Mouse (Mus musculus) myocyte (in vitro differentiated cells): ENCODE measurements around the gene Ephb3. TPM values are rescaled to one million over a fixed set of nuclear protein-coding genes. Genes with fewer than 3 reads are reported as not detected.

ENCODE experiments used
- H3K27me3 ChIP-seq: one replicate; pipeline ENCODE4 v1.6.1; 2011; ENCODE audit not compliant: control insufficient read depth, insufficient read depth, insufficient read length
- H3K36me3 ChIP-seq: one replicate; pipeline ENCODE4 v1.6.1; 2011; ENCODE audit not compliant: control insufficient read depth, insufficient read depth
- H3K4me2 ChIP-seq: one replicate; pipeline ENCODE4 v1.6.1; 2011; ENCODE audit warnings: low read depth, control low read depth
- H3K4me3 ChIP-seq: one replicate; pipeline ENCODE4 v1.5.1; 2011; ENCODE audit warnings: mild to moderate bottlenecking, control low read depth, moderate library complexity
- H3K79me2 ChIP-seq: one replicate; pipeline ENCODE4 v1.6.1; 2011; ENCODE audit not compliant: control insufficient read depth, insufficient read depth
- H3ac ChIP-seq: one replicate; pipeline ENCODE4 v1.6.1; 2011; ENCODE audit not compliant: control insufficient read depth, insufficient read length
- CEBPB ChIP-seq: IDR thresholded peaks from 2 replicates; pipeline ENCODE4 v1.6.1; 2011; ENCODE audit warnings: mild to moderate bottlenecking, moderate library complexity; ENCODE audit not compliant: poor library complexity, insufficient read depth, severe bottlenecking
- E2F4 ChIP-seq: IDR thresholded peaks from one replicate; pipeline ENCODE4 v1.6.1; 2011; ENCODE audit warnings: mild to moderate bottlenecking, control low read depth, moderate library complexity; ENCODE audit not compliant: insufficient read depth
- MAX ChIP-seq: IDR thresholded peaks from one replicate; pipeline ENCODE4 v1.6.1; 2011; ENCODE audit warnings: low read depth, mild to moderate bottlenecking, control low read depth
- MYOD1 ChIP-seq, 3 experiments: IDR thresholded peaks; one replicate each; pipeline ENCODE4 v1.6.1; 2011; ENCODE audit warnings: control low read depth in 2 of 3, low read depth in 2 of 3, mild to moderate bottlenecking in 2 of 3, moderate library complexity in 1 of 3; ENCODE audit not compliant: insufficient read length in 2 of 3, control insufficient read depth in 1 of 3
- MYOG ChIP-seq, 3 experiments: IDR thresholded peaks; one replicate each; pipeline ENCODE4 v1.6.1; 2011; ENCODE audit warnings: control low read depth in 2 of 3, low read depth in 2 of 3, mild to moderate bottlenecking in 2 of 3; ENCODE audit not compliant: insufficient read length in 2 of 3, control insufficient read depth in 1 of 3, insufficient read depth in 1 of 3
- POLR2A ChIP-seq: IDR thresholded peaks from one replicate; pipeline ENCODE4 v1.6.1; 2011; ENCODE audit warnings: low read depth, mild to moderate bottlenecking, control low read depth, moderate library complexity; ENCODE audit not compliant: insufficient read length
- POLR2AphosphoS2 ChIP-seq: IDR thresholded peaks from one replicate; pipeline ENCODE4 v1.6.1; 2011; ENCODE audit warnings: low read depth, control low read depth; ENCODE audit not compliant: insufficient read length
- REST ChIP-seq: IDR thresholded peaks from one replicate; pipeline ENCODE4 v1.6.1; 2011; ENCODE audit warnings: mild to moderate bottlenecking, control low read depth, moderate library complexity; ENCODE audit not compliant: insufficient read depth, insufficient read length
- SRF ChIP-seq: IDR thresholded peaks from one replicate; pipeline ENCODE4 v1.6.1; 2011; ENCODE audit warnings: low read depth; ENCODE audit not compliant: control insufficient read depth, insufficient read length
- TCF12 ChIP-seq: IDR thresholded peaks from one replicate; pipeline ENCODE4 v1.6.1; 2011; ENCODE audit warnings: mild to moderate bottlenecking, control low read depth; ENCODE audit not compliant: poor library complexity, insufficient read depth, severe bottlenecking
- TCF3 ChIP-seq: IDR thresholded peaks from one replicate; pipeline ENCODE4 v1.6.1; 2011; ENCODE audit warnings: low read depth, control low read depth; ENCODE audit not compliant: insufficient read length
- USF1 ChIP-seq: IDR thresholded peaks from one replicate; pipeline ENCODE4 v1.6.1; 2011; ENCODE audit warnings: low read depth, mild to moderate bottlenecking, control low read depth, moderate library complexity
- polyA plus RNA-seq: library from polyadenylated mRNA; unstranded; fragments of >200 nt; fragmentation: generic; extraction: Trizol; gene quantifications from one replicate; pipeline ENCODE4 v1.2.1, GENCODE M21; 2012; ENCODE audit warnings: missing spikeins

Gene Ephb3
- polyA plus RNA-seq, 1 experiment = 30.6 TPM

DNA sequence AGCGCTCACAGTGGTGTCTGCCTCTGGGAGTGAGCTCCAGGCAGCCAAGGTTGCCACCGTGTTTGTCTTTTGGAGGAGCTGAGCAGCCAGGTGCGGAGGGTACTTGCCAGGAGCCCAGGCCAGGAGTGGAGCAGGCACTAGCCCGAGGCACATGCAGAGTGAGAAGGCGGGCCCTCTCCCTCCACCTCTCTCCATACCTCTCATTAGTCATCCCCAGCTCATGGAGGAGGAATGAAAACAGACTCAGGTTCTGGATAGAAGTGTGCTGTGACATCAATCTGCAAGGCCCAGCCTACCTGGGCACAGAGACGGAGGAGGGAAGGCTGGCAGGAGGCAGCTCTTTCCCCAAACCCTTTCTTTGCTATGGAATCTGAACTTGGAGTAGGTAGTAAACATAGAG is 22.1 kb downstream of the Ephb3 start:
- H3ac ChIP-seq = no peak overlapping the region
- peaks cover 5% of the 10 kb centered on the region for H3K36me3 ChIP-seq
- H3K79me2 ChIP-seq = no peaks in the 10 kb centered on the region
- TF ChIP-seq TCF3 (no peak), MAX (no peak), E2F4 (no peak), REST (no peak), MYOG (IDR thresholded peaks at IDR 0.05; ENCODE audit: control insufficient read depth in 1 of 3, insufficient read depth in 1 of 3, insufficient read length in 2 of 3, low read depth in 2 of 3) (no peak), POLR2AphosphoS2 (no peak), USF1 (no peak), SRF (no peak), CEBPB (no peak), TCF12 (no peak)
- H3K4me3 ChIP-seq = no peak overlapping the region
- no peak overlapping the region for H3K4me2 ChIP-seq
- no peaks in the 10 kb centered on the region for H3K27me3 ChIP-seq

DNA sequence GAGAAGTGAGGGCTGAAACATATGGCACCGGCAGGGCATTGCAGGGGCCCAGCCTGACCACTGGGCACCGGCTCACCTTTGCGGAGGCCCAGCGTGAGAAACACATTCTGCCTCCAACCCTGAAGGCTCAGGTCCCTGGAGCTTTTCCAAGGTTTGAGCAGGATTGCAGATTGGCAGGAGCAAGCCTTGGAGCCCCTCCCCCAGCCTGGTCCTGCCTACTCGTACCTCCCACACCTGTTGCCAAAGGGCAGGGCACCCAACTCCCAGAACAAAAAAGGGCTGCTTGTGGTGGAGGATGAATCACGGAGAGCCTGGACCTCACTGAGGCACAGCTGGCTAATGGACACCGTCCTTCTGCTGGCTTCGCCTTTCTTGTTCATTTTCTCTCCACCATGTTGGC is 30.6 kb downstream of the Ephb3 start:
- H3K36me3 ChIP-seq = no peaks in the 10 kb centered on the region
- no peaks in the 10 kb centered on the region for H3K27me3 ChIP-seq
- H3K79me2 ChIP-seq = no peaks in the 10 kb centered on the region
- peak in 2 of 3 experiments; percentile 64 to 88 for TF ChIP-seq MYOD1 (IDR thresholded peaks at IDR 0.05; ENCODE audit: control insufficient read depth in 1 of 3, insufficient read length in 2 of 3, low read depth in 2 of 3)
- TF ChIP-seq REST = no peak
- TF ChIP-seq MAX = no peak
- TF ChIP-seq SRF = no peak
- no peak for TF ChIP-seq TCF12
- peak; percentile 28 to 86 (median 41) for TF ChIP-seq MYOG (IDR thresholded peaks at IDR 0.05; ENCODE audit: control insufficient read depth in 1 of 3, insufficient read depth in 1 of 3, insufficient read length in 2 of 3, low read depth in 2 of 3)
- no peak overlapping the region for H3K4me3 ChIP-seq
- H3K4me2 ChIP-seq = no peak overlapping the region
- no peak overlapping the region for H3ac ChIP-seq

DNA sequence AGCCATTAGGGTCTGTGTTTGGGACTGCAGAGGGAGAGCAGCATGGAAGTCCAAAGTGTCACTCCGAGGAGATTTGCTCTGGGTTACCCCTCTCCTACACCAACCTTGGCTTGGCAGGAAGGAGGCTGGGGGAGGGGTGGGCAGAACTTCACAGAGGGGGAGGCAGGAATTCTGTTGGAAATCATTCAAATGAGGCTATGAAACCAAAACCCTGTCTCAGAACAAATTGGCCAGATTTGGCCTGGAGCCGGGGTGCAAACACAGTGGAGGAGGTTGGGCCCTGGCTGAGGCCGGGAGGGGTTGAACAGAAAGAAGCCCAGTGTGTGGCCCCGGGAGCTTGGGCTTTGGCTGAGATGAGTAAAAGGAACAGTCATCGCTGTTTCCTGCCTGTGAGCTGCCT is 34.2 kb downstream of the Ephb3 start:
- H3K27me3 ChIP-seq = no peaks in the 10 kb centered on the region
- H3K36me3 ChIP-seq = no peaks in the 10 kb centered on the region
- no peaks in the 10 kb centered on the region for H3K79me2 ChIP-seq
- TF ChIP-seq SRF = no peak
- no peak for TF ChIP-seq USF1
- no peak for TF ChIP-seq MYOG (IDR thresholded peaks at IDR 0.05; ENCODE audit: control insufficient read depth in 1 of 3, insufficient read depth in 1 of 3, insufficient read length in 2 of 3, low read depth in 2 of 3)
- no peak for TF ChIP-seq POLR2A
- TF ChIP-seq POLR2AphosphoS2 = no peak
- TF ChIP-seq E2F4 = no peak
- no peak for TF ChIP-seq TCF3
- TF ChIP-seq CEBPB = no peak
- no peak for TF ChIP-seq MYOD1 (IDR thresholded peaks at IDR 0.05; ENCODE audit: control insufficient read depth in 1 of 3, insufficient read length in 2 of 3, low read depth in 2 of 3)
- no peak for TF ChIP-seq REST
- TF ChIP-seq TCF12 = no peak
- TF ChIP-seq MAX = no peak
- no peak overlapping the region for H3ac ChIP-seq
- H3K4me2 ChIP-seq = peak overlapping the region; percentile 30
- H3K4me3 ChIP-seq = no peak overlapping the region

DNA sequence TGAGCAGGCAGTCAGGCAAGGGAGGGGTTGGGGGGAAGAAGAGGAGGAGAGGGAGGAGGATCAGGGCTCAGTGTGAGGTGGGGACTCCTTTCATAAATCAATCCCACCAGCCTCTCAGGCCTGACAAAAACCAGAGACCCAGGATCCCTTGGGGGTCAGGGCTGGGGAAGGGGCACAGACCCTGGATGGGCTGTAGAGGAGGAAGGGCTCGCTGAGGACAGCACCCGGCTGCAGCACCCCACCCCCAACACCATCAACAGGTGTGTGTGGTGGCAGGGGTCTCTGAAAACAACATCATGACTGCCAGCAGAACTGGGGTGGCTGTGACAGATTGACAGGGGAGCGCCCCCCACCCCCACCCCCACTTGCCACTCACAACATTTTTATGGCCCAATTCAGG is 36.0 kb downstream of the Ephb3 start:
- Histone ChIP-seq H3K79me2 (no peaks in the 10 kb centered on the region), H3K4me2 (no peak overlapping the region), H3ac (no peak overlapping the region), H3K4me3 (no peak overlapping the region), H3K27me3 (no peaks in the 10 kb centered on the region), H3K36me3 (no peaks in the 10 kb centered on the region)
- TF ChIP-seq MAX = no peak
- no peak for TF ChIP-seq USF1
- TF ChIP-seq TCF3 = no peak
- TF ChIP-seq CEBPB = no peak
- no peak for TF ChIP-seq TCF12
- no peak for TF ChIP-seq SRF
- no peak for TF ChIP-seq MYOG (IDR thresholded peaks at IDR 0.05; ENCODE audit: control insufficient read depth in 1 of 3, insufficient read depth in 1 of 3, insufficient read length in 2 of 3, low read depth in 2 of 3)
- TF ChIP-seq POLR2AphosphoS2 = no peak
- TF ChIP-seq POLR2A = no peak
- no peak for TF ChIP-seq MYOD1 (IDR thresholded peaks at IDR 0.05; ENCODE audit: control insufficient read depth in 1 of 3, insufficient read length in 2 of 3, low read depth in 2 of 3)
- TF ChIP-seq REST = no peak
- no peak for TF ChIP-seq E2F4

DNA sequence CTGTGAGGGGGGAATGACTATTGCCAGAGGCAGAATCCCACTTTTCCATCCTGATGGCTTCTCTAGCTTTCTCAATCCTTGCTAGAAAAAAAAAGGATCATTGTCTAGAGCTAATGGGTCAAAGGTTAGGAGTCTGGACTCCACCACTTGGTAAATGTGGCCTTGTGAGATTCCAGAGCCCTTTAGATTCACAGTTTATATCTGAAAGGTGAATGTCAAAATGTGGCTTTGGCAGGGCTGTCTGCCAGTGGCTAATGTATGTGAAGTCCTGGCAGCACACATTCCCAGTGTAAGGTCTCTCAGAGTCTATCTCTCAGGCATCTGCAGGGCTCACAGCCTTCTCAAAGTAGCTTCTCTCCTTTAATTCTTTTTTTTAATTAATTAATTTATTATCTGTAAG is 36.5 kb downstream of the Ephb3 start:
- Histone ChIP-seq H3ac (no peak overlapping the region), H3K4me2 (no peak overlapping the region), H3K79me2 (no peaks in the 10 kb centered on the region), H3K36me3 (no peaks in the 10 kb centered on the region), H3K27me3 (no peaks in the 10 kb centered on the region), H3K4me3 (no peak overlapping the region)
- no peak for TF ChIP-seq TCF3
- TF ChIP-seq MAX = no peak
- TF ChIP-seq POLR2A = no peak
- TF ChIP-seq TCF12 = no peak
- no peak for TF ChIP-seq USF1
- TF ChIP-seq SRF = no peak
- no peak for TF ChIP-seq MYOD1 (IDR thresholded peaks at IDR 0.05; ENCODE audit: control insufficient read depth in 1 of 3, insufficient read length in 2 of 3, low read depth in 2 of 3)
- TF ChIP-seq E2F4 = no peak
- TF ChIP-seq MYOG (IDR thresholded peaks at IDR 0.05; ENCODE audit: control insufficient read depth in 1 of 3, insufficient read depth in 1 of 3, insufficient read length in 2 of 3, low read depth in 2 of 3) = no peak
- no peak for TF ChIP-seq REST
- TF ChIP-seq POLR2AphosphoS2 = no peak
- no peak for TF ChIP-seq CEBPB
